Mouse (Mus musculus) forebrain, embryonic 13.5 days (tissue): ENCODE data around the gene Cmss1. TPM values are rescaled to one million over a fixed set of nuclear protein-coding genes. Genes with fewer than 3 reads are reported as not detected.

Source experiments
- ATAC-seq: fragments of 200-750 bp; cut with Nextera tagmentation; 2 replicates; pipeline ENCODE4 v1.8.0; 2017
- H3K27ac ChIP-seq: fragments of 300-500 bp; sonication (generic); 2 replicates; pipeline ENCODE4 v1.5.1; 2015; ENCODE audit warnings: inconsistent platforms, mild to moderate bottlenecking, moderate library complexity
- H3K27me3 ChIP-seq: fragments of 300-500 bp; sonication (generic); 2 replicates; pipeline ENCODE4 v1.6.1; 2015; ENCODE audit warnings: mild to moderate bottlenecking, inconsistent platforms
- H3K36me3 ChIP-seq: fragments of 300-500 bp; sonication (generic); 2 replicates; pipeline ENCODE4 v1.6.1; 2015; ENCODE audit warnings: mild to moderate bottlenecking, inconsistent platforms; ENCODE audit not compliant: poor library complexity, severe bottlenecking
- H3K4me1 ChIP-seq: fragments of 300-500 bp; sonication (generic); 2 replicates; pipeline ENCODE4 v1.6.1; 2015; ENCODE audit warnings: inconsistent platforms
- H3K4me2 ChIP-seq: fragments of 300-500 bp; sonication (generic); 2 replicates; pipeline ENCODE4 v1.6.1; 2015; ENCODE audit warnings: inconsistent platforms, mild to moderate bottlenecking, moderate library complexity
- H3K4me3 ChIP-seq: fragments of 300-500 bp; sonication (generic); 2 replicates; pipeline ENCODE4 v1.5.1; 2015; ENCODE audit warnings: mild to moderate bottlenecking, inconsistent platforms
- H3K9ac ChIP-seq: fragments of 300-500 bp; sonication (generic); 2 replicates; pipeline ENCODE4 v1.6.1; 2015; ENCODE audit warnings: mild to moderate bottlenecking, inconsistent platforms
- H3K9me3 ChIP-seq: fragments of 300-500 bp; sonication (generic); replicated peaks from 2 replicates; pipeline ENCODE4 v1.6.1; 2016; ENCODE audit warnings: inconsistent platforms
- WGBS: fragments of 180-500 bp; shearing (Covaris S2); methylation state at CpG from one replicate; pipeline ENCODE4 v1.1.7; 2015; 5-methylcytosine and 5-hydroxymethylcytosine counted together
- polyA plus RNA-seq: library from polyadenylated mRNA; unstranded; fragments of >200 nt; fragmentation: Nextera tagmentation; extraction: Ambion mirVana; gene quantifications from 2 replicates; pipeline ENCODE4 v1.2.1, GENCODE M21; 2015

Gene Cmss1
- polyA plus RNA-seq, 1 experiment from 2014 or later, result 45.2 TPM

GRCm38 (mm10) chr16:57456003-57456402 lies 150.7 kb downstream of the Cmss1 start:
- peaks cover 5% of the 10 kb centered on the region; the same call in 1 of the 2 replicates for H3K4me1 ChIP-seq
- H3K36me3 ChIP-seq, result no peaks in the 10 kb centered on the region
- no peak overlapping the region for H3K4me2 ChIP-seq
- ATAC-seq, result no peak
- H3K4me3 ChIP-seq, result no peak overlapping the region
- H3K27me3 ChIP-seq, result no peaks in the 10 kb centered on the region
- H3K9ac ChIP-seq, result no peak overlapping the region
- no peak overlapping the region for H3K27ac ChIP-seq
- 45% methylated on average over 2 of the region's 2 CpGs for whole genome bisulfite sequencing
- H3K9me3 ChIP-seq, result no peaks in the 10 kb centered on the region

DNA sequence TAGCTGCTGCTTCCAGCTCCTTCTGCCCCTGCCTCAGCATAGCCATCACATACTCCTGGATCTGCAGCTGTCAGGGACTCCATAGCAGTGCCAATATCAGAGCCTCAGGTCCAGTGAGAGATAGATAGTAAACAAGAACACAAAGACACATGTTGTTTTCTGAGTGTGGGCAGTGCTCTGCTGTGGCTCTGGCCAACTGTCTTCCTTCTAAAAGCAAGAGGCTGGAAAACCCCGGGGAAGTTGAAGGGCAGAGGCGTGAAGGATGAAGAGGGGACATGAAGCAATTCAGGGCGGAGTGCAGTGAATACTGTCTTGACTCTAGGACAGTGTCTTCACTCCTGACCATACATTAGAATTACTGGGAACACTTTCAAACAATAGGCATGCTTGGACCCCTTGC lies 151.1 kb downstream of the Cmss1 start:
- no peaks in the 10 kb centered on the region for H3K27me3 ChIP-seq
- H3K36me3 ChIP-seq, result no peaks in the 10 kb centered on the region
- H3K4me1 ChIP-seq, result peaks cover 5% of the 10 kb centered on the region; the same call in 1 of the 2 replicates
- H3K4me3 ChIP-seq, result no peak overlapping the region
- WGBS, result 94% methylated on average over 3 of the region's 3 CpGs
- no peak overlapping the region for H3K4me2 ChIP-seq
- no peaks in the 10 kb centered on the region for H3K9me3 ChIP-seq
- no peak overlapping the region for H3K27ac ChIP-seq
- no peak overlapping the region for H3K9ac ChIP-seq
- no peak for ATAC-seq

- Histone ChIP-seq H3K36me3 (no peaks in the 10 kb centered on the region), H3K4me1 (peaks cover 5% of the 10 kb centered on the region; the same call in 1 of the 2 replicates), H3K27me3 (no peaks in the 10 kb centered on the region), H3K27ac (no peak overlapping the region), H3K4me3 (no peak overlapping the region), H3K9ac (no peak overlapping the region), H3K4me2 (no peak overlapping the region), H3K9me3 (no peaks in the 10 kb centered on the region)
- WGBS, result 97% methylated on average over 8 of the region's 8 CpGs
- 0 out of 2 replicates have a peak, but pooled peaks have one; percentile 14 for ATAC-seq
Measured at GRCm38 (mm10) chr16:57454106-57454763, 152.4 kb downstream of the Cmss1 start.

DNA sequence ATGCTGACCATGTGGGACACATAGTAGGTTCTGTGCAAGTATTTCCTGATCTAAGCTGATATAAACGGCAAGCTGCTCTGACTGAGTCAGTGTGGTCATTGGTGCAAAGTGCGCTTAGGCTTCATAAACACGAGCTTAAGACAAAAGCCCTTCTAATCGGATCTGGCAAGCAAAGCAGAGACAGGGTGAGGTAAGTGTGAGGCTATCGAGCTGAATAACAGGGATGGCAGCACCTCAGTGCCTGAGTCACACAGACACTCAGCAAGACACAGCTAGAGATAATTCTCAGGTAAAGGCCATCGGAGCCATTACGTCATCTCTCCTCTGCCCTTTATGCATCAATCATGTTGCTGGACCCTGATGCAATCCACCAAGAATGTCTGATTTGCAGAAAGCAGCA lies 153.7 kb downstream of the Cmss1 start:
- Histone ChIP-seq H3K27me3 (no peaks in the 10 kb centered on the region), H3K36me3 (no peaks in the 10 kb centered on the region), H3K9ac (no peak overlapping the region), H3K27ac (no peak overlapping the region), H3K9me3 (peaks cover 8% of the 10 kb centered on the region), H3K4me1 (peaks cover 5% of the 10 kb centered on the region; the same call in 1 of the 2 replicates), H3K4me3 (no peak overlapping the region), H3K4me2 (no peak overlapping the region)
- WGBS, result 44% methylated on average over 7 of the region's 7 CpGs
- peak; percentile 80 for ATAC-seq

- Histone ChIP-seq H3K27me3 (no peaks in the 10 kb centered on the region), H3K9me3 (peaks cover 9% of the 10 kb centered on the region), H3K9ac (no peak overlapping the region), H3K36me3 (no peaks in the 10 kb centered on the region), H3K4me2 (no peak overlapping the region), H3K4me1 (no peaks in the 10 kb centered on the region), H3K4me3 (no peak overlapping the region), H3K27ac (no peak overlapping the region)
- no peak for ATAC-seq
- 82% methylated on average over 10 of the region's 10 CpGs for WGBS
Measured at GRCm38 (mm10) chr16:57445096-57446094, 161.3 kb downstream of the Cmss1 start.

DNA sequence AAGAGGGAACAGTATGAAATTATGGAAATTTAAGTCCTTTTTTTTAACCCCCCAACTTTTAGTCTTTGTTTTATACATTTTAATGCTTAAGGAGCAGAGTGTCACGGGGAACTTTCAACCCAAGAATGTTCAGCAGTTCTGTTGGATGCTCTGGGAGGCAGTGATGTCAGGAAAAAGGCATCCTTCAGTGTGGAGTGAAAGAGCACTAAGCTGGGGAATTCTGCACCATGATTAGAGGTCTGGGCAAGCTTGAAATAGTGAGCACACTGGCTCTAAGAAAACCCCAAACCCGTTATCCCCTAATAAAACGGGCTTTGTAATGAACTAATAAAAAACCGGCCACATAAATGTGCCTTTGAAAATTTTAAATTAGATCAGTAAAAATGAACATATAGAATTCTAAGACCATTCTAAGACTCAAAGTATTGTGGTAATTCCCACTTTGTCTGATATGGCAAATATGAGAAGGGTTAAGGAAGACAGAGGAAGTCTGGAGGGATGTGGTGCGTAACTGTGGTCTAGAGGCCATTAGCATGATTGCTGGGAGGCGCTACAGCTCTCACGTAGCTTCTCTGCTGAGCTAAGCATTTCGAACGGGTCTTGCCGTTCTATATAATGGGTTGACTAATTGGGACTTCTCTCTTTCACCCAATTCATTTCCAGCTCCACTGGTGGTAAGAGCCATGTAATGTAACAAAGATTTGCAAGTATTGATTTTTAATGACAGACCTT lies 165.8 kb downstream of the Cmss1 start:
- Histone ChIP-seq H3K9ac (no peak overlapping the region), H3K27ac (no peak overlapping the region), H3K4me1 (peaks cover 18% of the 10 kb centered on the region), H3K4me3 (no peak overlapping the region), H3K27me3 (no peaks in the 10 kb centered on the region), H3K4me2 (no peak overlapping the region), H3K9me3 (no peaks in the 10 kb centered on the region), H3K36me3 (no peaks in the 10 kb centered on the region)
- WGBS, result 69% methylated on average over 10 of the region's 10 CpGs
- no peak for ATAC-seq

- no peak for ATAC-seq
- Histone ChIP-seq H3K4me3 (no peak overlapping the region), H3K4me1 (peaks cover 18% of the 10 kb centered on the region), H3K9ac (no peak overlapping the region), H3K27me3 (no peaks in the 10 kb centered on the region), H3K27ac (no peak overlapping the region), H3K9me3 (no peaks in the 10 kb centered on the region), H3K4me2 (no peak overlapping the region), H3K36me3 (no peaks in the 10 kb centered on the region)
- 74% methylated on average over 11 of the region's 11 CpGs for WGBS
Measured at GRCm38 (mm10) chr16:57439206-57439605, 167.5 kb downstream of the Cmss1 start.

DNA sequence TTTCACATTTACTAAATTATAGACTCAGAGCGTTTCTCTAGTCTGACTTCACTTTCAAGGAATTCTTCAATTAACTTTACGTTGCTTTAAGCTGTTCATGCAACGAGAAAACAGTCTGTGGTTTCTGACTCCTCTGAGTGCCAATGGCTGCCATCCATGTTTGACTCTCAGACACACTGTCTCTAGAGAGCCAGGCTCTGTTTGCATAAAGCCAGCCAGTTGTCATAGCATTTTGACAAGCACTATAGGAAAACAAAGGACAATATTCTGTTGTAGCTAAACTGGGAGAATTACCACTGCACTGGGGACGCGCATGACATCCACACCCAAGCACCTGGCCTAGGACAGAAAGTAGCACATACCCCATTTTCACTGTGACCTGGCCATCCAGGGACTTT lies 168.4 kb downstream of the Cmss1 start:
- Histone ChIP-seq H3K36me3 (no peaks in the 10 kb centered on the region), H3K4me1 (peaks cover 18% of the 10 kb centered on the region), H3K9ac (no peak overlapping the region), H3K4me3 (no peak overlapping the region), H3K4me2 (no peak overlapping the region), H3K27me3 (no peaks in the 10 kb centered on the region), H3K27ac (peak overlapping the region; percentile 59), H3K9me3 (no peaks in the 10 kb centered on the region)
- 48% methylated on average over 5 of the region's 5 CpGs for WGBS
- peak; percentile 64 for ATAC-seq

- 50% methylated on average over 11 of the region's 11 CpGs for WGBS
- Histone ChIP-seq H3K27ac (peak overlapping the region; percentile 31), H3K9ac (no peak overlapping the region), H3K4me3 (no peak overlapping the region), H3K36me3 (no peaks in the 10 kb centered on the region), H3K27me3 (no peaks in the 10 kb centered on the region), H3K4me1 (peaks cover 18% of the 10 kb centered on the region), H3K4me2 (0 out of 2 replicates have a peak overlapping the region, but pooled peaks have one; percentile 4), H3K9me3 (no peaks in the 10 kb centered on the region)
- ATAC-seq, result peak; percentile 90
Measured at GRCm38 (mm10) chr16:57437523-57438287, 169.0 kb downstream of the Cmss1 start.

DNA sequence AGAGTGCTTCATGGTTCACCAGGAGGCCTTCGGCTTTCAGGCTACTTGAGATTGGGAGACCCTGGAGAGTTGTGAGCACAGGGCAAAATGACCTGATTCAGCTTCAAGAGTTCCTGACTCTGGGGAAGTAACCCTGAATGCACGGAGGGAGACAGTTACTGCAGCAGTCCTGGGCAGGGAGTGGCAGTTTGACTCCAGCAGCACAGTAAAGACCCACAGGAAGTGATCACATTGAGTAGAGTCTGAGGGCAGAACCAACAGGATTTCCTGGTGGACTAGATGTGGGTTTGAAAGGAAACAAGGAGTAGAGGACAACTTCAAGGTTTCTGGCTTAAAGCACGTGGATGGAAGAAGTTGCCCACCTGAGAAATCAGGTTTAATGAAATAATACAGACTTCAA lies 172.0 kb downstream of the Cmss1 start:
- Histone ChIP-seq H3K9me3 (no peaks in the 10 kb centered on the region), H3K4me2 (no peak overlapping the region), H3K36me3 (no peaks in the 10 kb centered on the region), H3K27ac (no peak overlapping the region), H3K27me3 (no peaks in the 10 kb centered on the region), H3K4me1 (peaks cover 16% of the 10 kb centered on the region), H3K9ac (no peak overlapping the region), H3K4me3 (no peak overlapping the region)
- ATAC-seq, result no peak
- 81% methylated on average over 3 of the region's 3 CpGs for WGBS

DNA sequence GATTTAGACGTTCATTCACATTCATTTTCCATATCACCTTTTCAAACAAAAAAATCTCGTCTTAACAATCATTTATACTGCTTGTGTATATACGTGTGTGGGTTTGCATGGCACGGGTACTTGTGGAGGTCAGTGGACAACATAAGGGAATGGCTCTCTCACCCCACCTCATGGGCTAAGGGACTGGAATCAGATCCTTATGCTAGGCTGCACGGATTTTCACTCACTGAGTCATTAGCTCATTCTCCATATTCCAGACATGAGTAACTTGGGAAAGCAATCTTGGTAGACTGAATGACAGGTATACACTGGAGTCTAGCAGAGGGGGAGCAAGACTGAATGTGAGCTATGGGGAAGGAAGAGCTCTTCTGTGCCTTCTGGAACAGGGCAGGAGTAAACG lies 173.0 kb downstream of the Cmss1 start:
- Histone ChIP-seq H3K27me3 (no peaks in the 10 kb centered on the region), H3K4me3 (no peak overlapping the region), H3K9me3 (no peaks in the 10 kb centered on the region), H3K9ac (no peak overlapping the region), H3K27ac (no peak overlapping the region), H3K4me1 (peaks cover 14% of the 10 kb centered on the region), H3K4me2 (no peak overlapping the region), H3K36me3 (no peaks in the 10 kb centered on the region)
- ATAC-seq, result no peak
- 92% methylated on average over 6 of the region's 6 CpGs for WGBS
